Mouse (Mus musculus) kidney, postnatal 10 days (tissue): ENCODE data around the gene Gm32802.
"Not testable (repeated sequence)": the region's sequence is repeated elsewhere in the genome, so short reads cannot be mapped to it uniquely, and the experiment has no call there.

Source experiments
- DNase-seq: peaks from one replicate; pipeline ENCODE4 v3.0.0; 2021; ENCODE audit warnings: mixed read lengths

Gene Gm32802

DNA sequence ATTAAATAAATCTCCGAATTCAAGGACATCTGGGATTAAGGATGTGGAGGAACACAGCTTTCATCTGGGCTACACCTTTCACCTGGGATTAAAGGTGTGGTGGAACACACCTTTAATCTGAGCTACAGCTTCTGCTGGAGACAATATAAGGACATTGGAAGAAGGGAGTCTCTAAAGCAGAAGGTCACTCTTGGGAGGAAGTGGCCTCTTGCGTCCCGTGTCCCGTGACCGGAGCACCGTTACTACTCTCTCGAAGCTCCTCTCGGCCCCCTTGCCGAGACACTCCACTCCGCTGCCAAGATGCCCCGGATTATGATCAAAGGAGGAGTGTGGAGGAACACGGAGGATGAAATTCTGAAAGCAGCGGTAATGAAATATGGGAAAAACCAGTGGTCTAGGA lies at the start of gene Gm32802:
Gene Gm32802 (plus strand): TSS at position 301 of the 400 bp plus-strand sequence.
- not testable (repeated sequence) for DNase-seq

DNA sequence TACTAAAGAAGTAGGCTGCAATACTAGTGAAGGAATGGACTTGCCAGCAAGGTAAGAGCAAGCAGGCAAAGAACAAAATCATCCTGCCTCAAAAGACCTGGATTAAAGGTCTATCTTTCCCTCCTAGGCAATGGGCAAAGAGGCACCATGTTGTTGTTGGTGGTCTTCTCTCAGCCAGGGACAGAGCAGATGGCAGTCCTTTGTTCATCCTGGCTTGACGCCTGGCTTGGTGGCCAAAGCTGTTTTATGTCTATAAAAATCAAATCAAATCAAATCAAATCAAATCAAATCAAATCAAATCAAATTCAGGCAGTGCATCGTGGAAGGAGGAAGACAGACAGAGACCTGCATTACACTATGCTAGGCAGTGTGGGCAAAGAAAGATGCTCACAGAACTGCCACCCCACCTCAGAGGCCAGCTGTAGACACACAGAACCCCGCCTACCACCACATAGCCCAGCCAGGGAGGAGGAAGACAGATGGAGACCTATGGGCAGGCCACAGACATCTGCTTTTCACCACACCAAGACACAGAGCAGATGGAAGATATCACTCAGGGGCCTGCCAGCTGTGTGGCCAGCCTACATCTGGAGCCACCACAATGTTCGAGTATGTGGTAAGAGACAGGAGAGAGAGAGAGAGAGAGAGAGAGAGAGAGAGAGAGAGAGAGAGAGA lies 42.6 kb upstream of the Gm32802 start:
- DNase-seq, result not testable (repeated sequence)

DNA sequence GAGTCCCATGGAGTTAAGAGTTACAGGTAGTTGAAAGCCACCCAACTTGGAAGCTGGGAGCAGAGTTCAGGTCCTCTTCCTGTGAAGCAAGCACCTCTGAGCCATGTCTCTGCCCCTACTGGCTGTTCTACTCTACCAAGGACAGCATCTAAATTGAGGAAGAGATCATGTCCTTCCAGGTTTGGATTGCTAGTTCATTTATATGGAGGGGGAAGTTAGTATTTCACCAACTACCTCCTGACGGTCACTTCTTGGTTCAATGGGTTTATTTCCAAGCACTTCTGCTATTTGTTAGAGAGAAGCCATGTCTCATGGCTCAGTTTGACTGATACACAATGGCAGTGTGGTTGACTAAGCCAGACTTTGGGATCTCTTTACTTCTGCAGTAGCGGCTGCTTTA lies 30.9 kb upstream of the Gm32802 start:
- DNase-seq, result not testable (repeated sequence)

DNA sequence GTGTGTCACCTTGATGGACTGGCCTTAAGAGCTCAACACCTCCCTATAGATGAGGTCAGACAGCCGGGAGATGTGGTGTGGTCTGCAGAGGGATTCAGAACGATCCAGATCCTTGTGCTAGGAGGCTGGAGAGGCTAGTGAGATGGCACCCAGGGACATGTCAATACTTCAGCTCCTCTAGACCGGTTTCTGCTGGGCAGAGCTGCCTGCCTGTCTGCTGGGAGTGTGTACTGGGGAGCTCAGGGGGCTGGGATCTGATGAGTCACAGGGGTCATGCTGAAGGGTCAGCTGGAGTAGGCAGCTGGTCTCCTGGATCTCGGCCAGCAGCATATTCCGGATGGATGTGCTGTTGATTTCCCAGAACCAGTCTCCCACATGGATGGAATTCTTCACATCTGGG lies 25.9 kb upstream of the Gm32802 start:
- DNase-seq, result not testable (repeated sequence)

DNA sequence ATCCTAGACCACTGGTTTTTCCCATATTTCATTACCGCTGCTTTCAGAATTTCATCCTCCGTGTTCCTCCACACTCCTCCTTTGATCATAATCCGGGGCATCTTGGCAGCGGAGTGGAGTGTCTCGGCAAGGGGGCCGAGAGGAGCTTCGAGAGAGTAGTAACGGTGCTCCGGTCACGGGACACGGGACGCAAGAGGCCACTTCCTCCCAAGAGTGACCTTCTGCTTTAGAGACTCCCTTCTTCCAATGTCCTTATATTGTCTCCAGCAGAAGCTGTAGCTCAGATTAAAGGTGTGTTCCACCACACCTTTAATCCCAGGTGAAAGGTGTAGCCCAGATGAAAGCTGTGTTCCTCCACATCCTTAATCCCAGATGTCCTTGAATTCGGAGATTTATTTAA lies 17.8 kb upstream of the Gm32802 start, which contains the start of gene Gm32717:
Gene Gm32717 (minus strand): TSS at position 101 of the 400 bp plus-strand sequence.
- not testable (repeated sequence) for DNase-seq

DNA sequence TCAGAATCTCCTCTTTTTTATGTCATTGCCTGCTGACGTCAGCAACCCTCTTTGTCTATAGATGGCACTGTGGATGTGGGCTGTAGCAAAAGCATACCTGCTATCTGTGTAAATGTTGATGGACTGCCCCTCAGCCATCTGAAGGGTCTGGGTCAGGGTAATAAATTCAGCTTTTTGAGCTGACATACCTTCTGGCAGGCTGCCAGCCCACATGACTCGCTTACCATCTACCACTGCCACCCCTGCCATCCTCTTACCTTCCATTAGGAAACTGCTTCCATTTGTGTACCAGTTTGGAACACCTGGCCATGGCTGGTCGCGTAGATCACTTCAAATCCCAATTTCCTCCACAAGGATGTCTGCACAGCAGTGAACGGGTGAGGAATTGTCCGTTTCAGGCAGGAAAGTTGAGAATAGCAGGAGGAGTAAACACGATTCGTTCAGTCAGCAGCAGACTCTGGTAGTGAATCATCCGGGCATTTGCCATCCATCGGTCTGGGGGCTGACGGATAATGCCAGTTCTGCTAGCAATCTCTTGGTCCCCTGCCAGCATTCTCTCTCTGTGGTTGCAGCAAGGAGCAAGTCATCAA lies 9.4 kb upstream of the Gm32802 start:
- peak; percentile 10 for DNase-seq

DNA sequence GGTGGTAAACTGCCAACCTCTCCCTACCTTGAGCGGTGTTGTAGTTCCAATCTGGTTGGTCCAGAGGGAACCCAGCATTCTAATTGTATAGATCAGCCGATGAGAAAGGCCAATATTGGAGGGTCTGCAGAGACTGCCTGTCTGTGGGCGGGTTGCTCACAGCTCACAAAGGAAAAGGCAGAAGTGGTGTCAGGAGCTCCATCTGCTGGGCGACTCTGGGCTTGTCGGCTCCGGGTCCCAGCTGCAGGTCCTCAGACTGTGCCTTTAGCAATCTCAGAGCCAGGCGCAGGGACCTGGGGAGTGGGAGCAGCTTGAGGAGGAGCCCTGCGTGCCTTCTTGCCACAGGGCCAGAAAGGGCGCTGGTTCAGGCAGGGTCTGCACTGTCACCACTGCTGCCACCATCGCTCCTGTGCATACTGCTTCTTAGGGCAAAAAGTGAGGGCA lies 7.6 kb upstream of the Gm32802 start:
- DNase-seq, result peak; percentile 55

DNA sequence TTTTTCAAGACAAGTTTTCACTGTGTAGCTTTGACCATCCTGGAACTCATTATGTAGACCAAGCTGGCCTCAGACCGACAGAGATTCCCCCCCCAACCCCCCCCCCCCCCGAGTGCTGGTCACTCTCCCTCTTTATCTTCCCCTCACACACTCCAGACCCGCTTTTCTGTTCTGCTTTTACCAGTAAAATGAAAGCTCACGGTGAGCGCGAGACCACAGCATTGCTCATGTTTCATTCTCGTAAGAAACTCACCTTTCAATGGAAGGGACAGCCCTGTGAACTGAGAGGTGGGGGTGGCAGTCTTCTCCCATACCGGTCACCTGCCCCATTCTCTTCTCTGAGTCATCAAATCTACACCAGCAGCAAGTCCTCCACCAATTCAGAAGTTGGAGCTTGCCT lies 10.3 kb downstream of the Gm32802 start:
- not testable (repeated sequence) for DNase-seq

DNA sequence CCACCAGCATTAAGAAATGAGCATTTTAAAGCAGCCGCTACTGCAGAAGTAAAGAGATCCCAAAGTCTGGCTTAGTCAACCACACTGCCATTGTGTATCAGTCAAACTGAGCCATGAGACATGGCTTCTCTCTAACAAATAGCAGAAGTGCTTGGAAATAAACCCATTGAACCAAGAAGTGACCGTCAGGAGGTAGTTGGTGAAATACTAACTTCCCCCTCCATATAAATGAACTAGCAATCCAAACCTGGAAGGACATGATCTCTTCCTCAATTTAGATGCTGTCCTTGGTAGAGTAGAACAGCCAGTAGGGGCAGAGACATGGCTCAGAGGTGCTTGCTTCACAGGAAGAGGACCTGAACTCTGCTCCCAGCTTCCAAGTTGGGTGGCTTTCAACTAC lies 12.9 kb downstream of the Gm32802 start:
- DNase-seq, result not testable (repeated sequence)

DNA sequence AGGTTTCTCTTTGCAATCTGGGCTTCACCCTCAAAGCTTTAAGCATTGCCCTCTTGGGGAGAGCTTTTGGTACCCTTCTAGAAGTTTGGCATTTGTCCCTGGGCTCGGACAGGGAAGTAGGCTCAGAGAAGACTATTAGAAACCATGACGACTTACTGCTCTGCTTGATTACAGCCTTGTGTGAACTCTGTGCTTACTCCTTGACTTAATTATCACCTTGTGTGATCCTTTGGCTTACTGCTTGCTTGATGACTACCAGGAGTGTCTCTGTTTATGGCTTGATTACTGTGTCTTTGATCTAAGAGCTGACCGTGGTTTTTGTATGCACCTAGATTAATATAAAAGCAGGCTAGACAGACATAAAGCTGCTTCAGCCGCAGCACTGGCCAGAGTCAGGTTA lies 19.6 kb downstream of the Gm32802 start:
- DNase-seq, result not testable (repeated sequence)

DNA sequence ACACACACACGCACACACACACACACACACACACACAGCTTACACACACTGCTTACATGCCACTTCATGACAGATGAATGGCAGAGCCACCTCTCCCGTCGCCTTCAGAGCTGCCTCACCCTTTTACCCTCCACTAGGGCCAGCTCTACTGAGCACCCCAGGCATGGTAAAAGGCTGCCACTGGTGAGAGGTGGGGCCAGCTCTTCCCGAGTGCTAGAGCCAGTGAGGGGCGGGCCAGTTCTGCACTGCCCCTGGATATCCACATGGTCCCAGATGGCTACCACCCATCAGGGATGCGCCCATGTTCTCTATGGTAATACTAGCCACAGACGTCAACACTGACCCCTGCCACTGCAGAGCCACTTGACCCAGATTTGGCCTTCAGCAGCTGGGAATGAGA lies 24.1 kb downstream of the Gm32802 start:
- not testable (repeated sequence) for DNase-seq

DNA sequence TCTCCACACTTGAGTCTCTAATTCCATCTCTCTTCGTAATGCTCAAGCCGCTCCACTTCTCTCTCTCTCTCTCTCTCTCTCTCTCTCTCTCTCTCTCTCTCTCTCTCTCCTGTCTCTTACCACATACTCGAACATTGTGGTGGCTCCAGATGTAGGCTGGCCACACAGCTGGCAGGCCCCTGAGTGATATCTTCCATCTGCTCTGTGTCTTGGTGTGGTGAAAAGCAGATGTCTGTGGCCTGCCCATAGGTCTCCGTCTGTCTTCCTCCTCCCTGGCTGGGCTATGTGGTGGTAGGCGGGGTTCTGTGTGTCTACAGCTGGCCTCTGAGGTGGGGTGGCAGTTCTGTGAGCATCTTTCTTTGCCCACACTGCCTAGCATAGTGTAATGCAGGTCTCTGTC lies 24.5 kb downstream of the Gm32802 start:
- not testable (repeated sequence) for DNase-seq

DNA sequence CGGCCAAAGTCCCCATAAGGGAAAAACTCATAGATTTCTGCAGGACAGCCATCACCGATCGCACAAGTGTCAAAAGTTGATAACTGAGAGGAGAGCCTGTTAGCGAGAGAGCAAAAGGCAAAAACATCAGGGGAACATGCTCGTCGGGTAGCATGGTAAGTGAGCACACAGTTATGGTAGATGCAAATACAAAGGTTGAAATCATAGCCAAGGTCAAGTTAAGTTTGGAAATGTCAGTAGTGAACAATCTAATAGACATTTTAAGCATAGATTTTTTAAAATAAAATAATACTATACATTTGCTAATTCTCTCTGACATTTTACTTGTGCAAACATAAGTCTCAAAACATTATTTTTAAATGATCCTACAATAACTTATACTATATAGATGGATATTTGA lies 36.5 kb downstream of the Gm32802 start, which contains the start of gene Iltifb:
Gene Iltifb (minus strand): TSS at position 101 of the 400 bp plus-strand sequence.
- DNase-seq, result no peak

DNA sequence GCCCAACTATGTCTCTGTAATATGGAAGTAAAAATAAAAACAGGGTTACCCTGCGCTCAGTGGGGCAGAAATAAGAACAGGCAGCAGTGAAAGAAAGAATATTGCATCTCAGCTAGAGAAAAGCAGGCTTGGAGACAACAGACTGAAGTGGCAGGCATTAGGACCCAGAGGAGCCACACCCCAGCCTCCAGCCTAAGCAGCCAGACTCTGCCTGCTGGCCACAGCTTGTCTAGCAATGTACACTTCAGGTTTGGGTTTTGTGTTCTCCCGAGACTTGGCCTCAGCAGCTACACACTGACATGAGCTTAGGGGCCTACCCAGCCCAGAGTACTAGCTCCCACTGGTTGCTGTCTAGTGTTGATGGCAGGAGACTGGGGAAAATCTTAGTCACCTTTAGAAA lies 43.6 kb downstream of the Gm32802 start:
- DNase-seq, result not testable (repeated sequence)
